Mouse (Mus musculus) liver, postnatal 0 days (tissue): Measurements from ENCODE around the gene Cfap46. TPM values are rescaled to one million over a fixed set of nuclear protein-coding genes. Genes with fewer than 3 reads are reported as not detected.

Experiments
- ATAC-seq: fragments of 200-750 bp; cut with Nextera tagmentation; 2 replicates; pipeline ENCODE4 v1.8.0; 2017; ENCODE audit warnings: mild to moderate bottlenecking, moderate library complexity
- DNase-seq: peaks from one replicate; pipeline ENCODE4 v3.0.0-alpha.2; 2016
- H3K27ac ChIP-seq: fragments of 300-500 bp; sonication (generic); 2 replicates; pipeline ENCODE4 v1.5.1; 2014; ENCODE audit warnings: antibody characterized with exemption, moderate library complexity, mild to moderate bottlenecking, low read depth
- H3K27me3 ChIP-seq: fragments of 300-500 bp; sonication (generic); 2 replicates; pipeline ENCODE4 v1.6.1; 2014; ENCODE audit warnings: low read length, control low read depth, mixed read lengths; ENCODE audit not compliant: insufficient read depth
- H3K36me3 ChIP-seq: fragments of 300-500 bp; sonication (generic); replicated peaks from 2 replicates; pipeline ENCODE4 v1.6.1; 2014; ENCODE audit warnings: mild to moderate bottlenecking, control low read depth, low read length, moderate library complexity, mixed read lengths; ENCODE audit not compliant: insufficient read depth
- H3K4me1 ChIP-seq: fragments of 300-500 bp; sonication (generic); 2 replicates; pipeline ENCODE4 v1.6.1; 2014; ENCODE audit warnings: antibody characterized with exemption, mild to moderate bottlenecking, control low read depth; ENCODE audit not compliant: insufficient read depth
- H3K4me2 ChIP-seq: fragments of 300-500 bp; sonication (generic); 2 replicates; pipeline ENCODE4 v1.6.1; 2014; ENCODE audit warnings: low read depth, mild to moderate bottlenecking, low read length, moderate library complexity, mixed read lengths
- H3K4me3 ChIP-seq: fragments of 300-500 bp; sonication (generic); 2 replicates; pipeline ENCODE4 v1.5.1; 2014; ENCODE audit warnings: low read depth, low read length
- H3K9ac ChIP-seq: fragments of 300-500 bp; sonication (generic); replicated peaks from 2 replicates; pipeline ENCODE4 v1.6.1; 2014; ENCODE audit warnings: mild to moderate bottlenecking, moderate library complexity
- H3K9me3 ChIP-seq: fragments of 300-500 bp; sonication (generic); 2 replicates; pipeline ENCODE4 v1.6.1; 2016; ENCODE audit warnings: mild to moderate bottlenecking, control low read depth, low read length, mixed read lengths
- CTCF ChIP-seq: sonication (generic); IDR thresholded peaks from 2 replicates; pipeline ENCODE4 v1.5.1; 2016; ENCODE audit warnings: antibody characterized with exemption, low read depth
- EP300 ChIP-seq: IDR thresholded peaks from 2 replicates; pipeline ENCODE4 v1.6.1; 2016; ENCODE audit warnings: antibody characterized with exemption, low read depth, mild to moderate bottlenecking
- WGBS: fragments of 180-500 bp; shearing (Covaris S2); extraction: QIAGEN DNeasy Blood & Tissue Kit; methylation state at CpG from one replicate; pipeline ENCODE4 v1.1.7; 2014; ENCODE audit not compliant: insufficient replicate concordance; 5-methylcytosine and 5-hydroxymethylcytosine counted together
- polyA plus RNA-seq: library from polyadenylated mRNA; unstranded; fragments of >200 nt; fragmentation: Nextera tagmentation; extraction: Ambion mirVana; gene quantifications from 2 replicates; pipeline ENCODE4 v1.2.1, GENCODE M21; 2015

Gene Cfap46
- polyA plus RNA-seq, 1 experiment from 2014 or later: not detected

GRCm38 (mm10) chr7:139579261-139579905 is 104.2 kb downstream of the Cfap46 start:
- DNase-seq (no peak), ATAC-seq (no peak)
- 78% methylated on average over 21 of the region's 21 CpGs for WGBS
- Histone ChIP-seq H3K4me3 (no peak overlapping the region), H3K4me1 (peaks cover 3% of the 10 kb centered on the region), H3K9me3 (no peaks in the 10 kb centered on the region), H3K9ac (no peak overlapping the region), H3K27ac (no peak overlapping the region), H3K36me3 (0 out of 2 replicates have a peak, but pooled peaks cover 10% of the 10 kb centered on the region), H3K4me2 (no peak overlapping the region), H3K27me3 (peaks cover 52% of the 10 kb centered on the region)
- TF ChIP-seq CTCF: no peak
- TF ChIP-seq EP300: no peak

GRCm38 (mm10) chr7:139576064-139576686 is 107.4 kb downstream of the Cfap46 start:
- Histone ChIP-seq H3K4me3 (no peak overlapping the region), H3K9ac (no peak overlapping the region), H3K9me3 (no peaks in the 10 kb centered on the region), H3K27me3 (peaks cover 20% of the 10 kb centered on the region), H3K4me2 (no peak overlapping the region), H3K27ac (no peak overlapping the region), H3K36me3 (0 out of 2 replicates have a peak, but pooled peaks cover 10% of the 10 kb centered on the region), H3K4me1 (no peaks in the 10 kb centered on the region; the same call in 1 of the 2 replicates)
- DNase-seq (no peak), ATAC-seq (no peak)
- TF ChIP-seq CTCF: no peak
- TF ChIP-seq EP300: no peak
- WGBS: 74% methylated on average over 16 of the region's 16 CpGs

- Histone ChIP-seq H3K9me3 (no peaks in the 10 kb centered on the region), H3K4me2 (no peak overlapping the region), H3K36me3 (0 out of 2 replicates have a peak, but pooled peaks cover 10% of the 10 kb centered on the region), H3K4me1 (no peaks in the 10 kb centered on the region), H3K9ac (no peak overlapping the region), H3K4me3 (no peak overlapping the region), H3K27me3 (no peaks in the 10 kb centered on the region), H3K27ac (no peak overlapping the region)
- no peak for ATAC-seq
- no peak for DNase-seq
- 54% methylated on average over 3 of the region's 3 CpGs for WGBS
- TF ChIP-seq EP300: no peak
- TF ChIP-seq CTCF: no peak
These were observed 111.0 kb downstream of the Cfap46 start for GRCm38 (mm10) chr7:139572665-139573064.

GRCm38 (mm10) chr7:139570788-139571187 is 112.8 kb downstream of the Cfap46 start:
- no peak overlapping the region for H3K4me2 ChIP-seq
- no peak; the same call in 1 of the 2 replicates for ATAC-seq
- no peaks in the 10 kb centered on the region for H3K4me1 ChIP-seq
- H3K27me3 ChIP-seq: no peaks in the 10 kb centered on the region
- no peaks in the 10 kb centered on the region for H3K9me3 ChIP-seq
- H3K36me3 ChIP-seq: 0 out of 2 replicates have a peak, but pooled peaks cover 7% of the 10 kb centered on the region
- DNase-seq: no peak
- H3K9ac ChIP-seq: no peak overlapping the region
- H3K27ac ChIP-seq: no peak overlapping the region
- H3K4me3 ChIP-seq: no peak overlapping the region
- WGBS: 84% methylated on average over 5 of the region's 5 CpGs
- TF ChIP-seq EP300 (no peak), CTCF (no peak)

- H3K4me3 ChIP-seq: no peak overlapping the region
- no peaks in the 10 kb centered on the region; the same call in none of the 2 replicates for H3K36me3 ChIP-seq
- no peaks in the 10 kb centered on the region for H3K9me3 ChIP-seq
- no peaks in the 10 kb centered on the region for H3K4me1 ChIP-seq
- WGBS: 36% methylated on average over 8 of the region's 8 CpGs
- ATAC-seq (no peak), DNase-seq (no peak)
- no peak overlapping the region for H3K9ac ChIP-seq
- no peaks in the 10 kb centered on the region for H3K27me3 ChIP-seq
- no peak for TF ChIP-seq EP300
- TF ChIP-seq CTCF: no peak
- no peak overlapping the region for H3K4me2 ChIP-seq
- H3K27ac ChIP-seq: no peak overlapping the region
These were observed 117.1 kb downstream of the Cfap46 start for GRCm38 (mm10) chr7:139566533-139566932.

- no peaks in the 10 kb centered on the region for H3K27me3 ChIP-seq
- H3K9me3 ChIP-seq: no peaks in the 10 kb centered on the region
- no peak overlapping the region for H3K9ac ChIP-seq
- 59% methylated on average over 6 of the region's 6 CpGs for WGBS
- DNase-seq (no peak), ATAC-seq (no peak)
- no peaks in the 10 kb centered on the region for H3K4me1 ChIP-seq
- H3K36me3 ChIP-seq: no peaks in the 10 kb centered on the region; the same call in none of the 2 replicates
- H3K4me3 ChIP-seq: no peak overlapping the region
- no peak overlapping the region for H3K27ac ChIP-seq
- no peak overlapping the region for H3K4me2 ChIP-seq
- TF ChIP-seq EP300 (no peak), CTCF (no peak)
These were observed 117.6 kb downstream of the Cfap46 start for GRCm38 (mm10) chr7:139565998-139566397.
